Mouse (Mus musculus) cerebellum, adult 9-10 months (tissue): Measurements from ENCODE around the gene Upp2.

Source experiments
- DNase-seq: peaks from one replicate; pipeline ENCODE4 v3.0.0; 2022

Gene Upp2

DNA sequence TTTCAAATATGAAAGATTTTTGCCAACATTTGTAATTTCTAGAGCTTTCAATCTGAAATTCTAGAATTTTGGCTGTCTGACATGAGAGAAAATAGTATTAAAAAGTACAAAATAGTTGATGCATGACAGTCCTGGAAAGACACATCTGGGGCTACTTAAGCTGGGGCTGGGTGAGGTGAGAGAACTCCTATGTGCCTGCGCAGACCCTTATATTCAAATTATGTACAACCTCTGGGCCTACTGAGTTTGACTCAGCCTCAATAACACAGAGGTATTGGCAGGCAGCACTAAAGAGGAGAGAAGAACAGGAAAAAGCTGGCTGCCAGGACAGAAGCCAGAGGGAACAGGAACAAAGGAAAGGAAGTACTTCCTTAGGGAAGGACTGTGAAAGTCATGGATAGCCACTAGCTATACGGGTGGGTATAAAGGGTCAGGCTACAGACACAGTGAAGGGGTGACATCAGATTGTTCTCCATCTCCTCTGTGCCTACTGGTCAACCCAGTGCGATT, 211.9 kb downstream of the Upp2 start:
- no peak for DNase-seq

DNA sequence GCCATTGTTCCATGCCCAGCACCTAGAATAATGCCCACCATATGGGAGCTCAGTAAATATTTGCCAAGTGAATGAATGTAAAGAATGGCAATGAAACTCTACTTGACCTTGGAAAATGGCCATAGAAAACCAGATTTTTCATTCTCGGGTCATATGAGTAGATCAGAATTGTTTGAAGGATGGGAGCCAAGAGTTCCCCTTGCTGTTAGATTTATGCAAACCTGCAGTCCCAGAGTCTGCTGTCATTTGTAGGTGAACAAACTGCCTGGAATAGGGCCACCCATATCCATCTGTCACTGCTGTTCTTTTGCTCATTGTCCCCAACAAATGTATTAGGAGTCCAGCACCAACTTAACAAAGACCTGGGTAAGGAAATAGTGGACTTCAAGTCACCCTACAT, 216.4 kb downstream of the Upp2 start:
- peak; percentile 94 for DNase-seq

DNA sequence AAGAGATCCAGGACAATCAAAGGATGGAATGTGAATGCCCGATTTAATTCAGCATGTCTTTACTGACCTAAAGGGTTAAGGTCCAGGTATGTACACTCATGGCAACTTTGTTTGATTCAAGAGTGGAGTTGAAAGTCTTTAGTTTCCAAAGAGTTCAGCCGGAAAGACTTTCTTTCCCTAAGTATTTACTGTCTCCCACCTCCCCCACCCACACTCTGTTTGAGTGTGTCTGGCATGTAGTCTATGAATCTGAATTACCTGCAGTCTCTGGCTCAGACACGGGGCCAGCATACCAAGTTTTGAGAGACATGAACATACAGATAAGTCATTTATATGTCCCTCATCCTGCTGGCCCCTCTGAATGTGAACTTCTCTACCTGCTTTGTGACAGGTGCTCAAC, 219.1 kb downstream of the Upp2 start:
- no peak for DNase-seq

DNA sequence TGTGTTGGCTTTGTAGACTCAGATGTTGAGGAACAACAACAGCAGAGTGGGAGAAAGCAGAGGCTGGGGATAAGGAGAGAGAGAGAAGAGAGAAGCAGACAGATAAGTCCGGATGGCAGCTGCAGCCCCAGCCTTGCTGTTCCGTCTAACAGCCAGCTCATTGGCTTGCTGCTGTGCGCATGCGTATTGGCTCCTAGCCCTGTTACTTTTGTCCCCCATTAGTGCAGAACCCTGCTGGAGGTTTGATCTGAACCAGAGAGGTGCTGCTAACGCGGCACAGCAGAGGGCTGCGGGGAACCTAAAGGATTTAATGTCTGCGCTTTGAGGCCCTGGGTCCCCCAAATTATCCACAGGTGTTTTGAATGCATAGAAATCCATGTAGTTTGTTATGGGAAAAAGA, 219.6 kb downstream of the Upp2 start:
- no peak for DNase-seq

DNA sequence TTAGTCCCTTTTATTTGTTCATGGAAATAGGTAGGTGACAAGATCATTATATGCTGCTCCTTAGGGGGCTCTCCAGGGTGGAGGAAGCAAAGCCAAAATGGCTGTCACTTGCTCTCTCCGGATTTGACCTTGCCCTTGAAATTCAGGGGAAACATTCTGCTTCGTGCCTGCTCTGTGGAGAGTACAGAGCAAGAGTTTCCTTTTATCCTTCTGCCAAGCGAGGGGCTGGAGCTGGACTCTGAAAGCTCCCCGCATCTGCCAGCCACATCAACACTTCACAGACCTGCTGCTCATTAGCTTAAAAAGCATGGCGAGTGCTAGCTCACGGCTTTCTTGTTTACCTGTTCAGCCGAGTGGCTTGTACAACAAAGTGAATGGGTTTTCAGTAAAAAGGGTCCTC, 220.3 kb downstream of the Upp2 start:
- no peak for DNase-seq

DNA sequence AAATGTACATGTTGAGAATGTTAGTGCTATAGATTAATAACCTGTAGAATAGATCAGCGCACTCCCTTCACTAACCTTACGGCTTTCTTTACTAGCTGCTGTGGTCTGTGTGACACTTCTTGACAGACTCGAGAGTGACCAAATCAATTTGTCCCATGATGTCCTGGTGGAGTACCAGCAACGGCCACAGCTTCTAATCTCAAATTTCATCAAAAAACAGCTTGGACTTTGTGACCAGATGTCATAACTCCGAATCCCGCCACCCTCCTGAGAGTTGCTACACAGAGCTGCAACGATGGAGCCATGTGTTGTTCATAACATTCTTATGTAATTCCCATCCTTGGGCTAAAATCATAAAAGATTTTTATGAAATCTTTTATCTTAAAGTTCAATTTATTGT, 222.8 kb downstream of the Upp2 start:
- DNase-seq, result no peak

DNA sequence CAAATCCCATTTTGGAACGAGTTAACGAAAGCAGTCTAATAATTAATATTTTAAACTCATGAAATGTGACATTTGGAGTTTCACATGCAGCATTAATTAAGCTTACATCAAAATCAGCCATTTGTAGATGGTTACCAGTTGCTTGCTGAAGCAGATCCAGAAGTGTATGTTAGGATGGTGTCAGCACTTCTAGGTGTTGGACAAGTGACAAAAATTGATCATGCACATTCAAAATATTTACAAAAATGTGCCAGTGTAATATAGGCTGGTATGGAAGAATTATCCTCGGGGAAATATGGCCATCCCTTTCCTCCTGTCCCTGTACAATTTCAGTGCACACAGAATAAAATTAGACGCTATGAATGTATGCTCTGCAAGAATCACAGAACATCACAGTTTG, 223.3 kb downstream of the Upp2 start:
- DNase-seq, result no peak

DNA sequence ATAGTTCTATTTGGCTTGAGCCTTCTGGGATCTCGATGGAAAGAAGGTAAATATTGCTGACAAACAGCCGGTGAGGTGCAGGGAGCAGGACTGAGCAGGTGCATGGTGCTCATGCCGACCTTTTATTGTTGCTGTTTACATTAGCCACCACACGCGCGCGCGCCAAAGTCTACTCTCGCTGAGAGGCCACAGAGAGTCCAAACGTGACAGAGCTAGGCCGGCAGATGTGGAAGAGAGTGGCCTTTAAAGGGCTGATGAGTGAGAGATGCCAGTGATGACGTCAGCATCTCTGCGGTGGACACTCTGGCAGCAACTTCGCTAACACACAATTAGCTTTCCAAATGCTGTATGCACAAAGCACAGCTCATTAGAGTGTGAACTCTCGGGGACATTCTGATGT, 227.4 kb downstream of the Upp2 start:
- DNase-seq, result no peak

DNA sequence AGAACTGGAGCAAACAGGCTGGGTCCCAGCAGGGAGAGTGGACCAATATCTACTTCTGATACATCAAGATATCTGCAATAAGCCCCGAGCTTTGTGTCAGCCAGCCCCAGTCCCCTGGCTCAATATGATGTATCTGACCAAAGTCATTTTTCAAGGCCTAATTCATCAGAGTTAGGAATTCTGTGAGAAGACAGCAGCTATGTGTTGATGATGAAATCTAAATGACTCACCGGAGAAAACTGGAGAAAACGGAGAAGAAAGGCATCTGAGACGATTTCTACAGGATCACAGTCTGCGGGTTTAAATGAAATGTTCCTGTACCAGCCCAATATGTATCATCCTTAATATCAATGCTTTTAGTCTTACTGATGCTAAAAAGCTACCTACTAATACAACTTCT, 228.3 kb downstream of the Upp2 start:
- DNase-seq, result no peak

DNA sequence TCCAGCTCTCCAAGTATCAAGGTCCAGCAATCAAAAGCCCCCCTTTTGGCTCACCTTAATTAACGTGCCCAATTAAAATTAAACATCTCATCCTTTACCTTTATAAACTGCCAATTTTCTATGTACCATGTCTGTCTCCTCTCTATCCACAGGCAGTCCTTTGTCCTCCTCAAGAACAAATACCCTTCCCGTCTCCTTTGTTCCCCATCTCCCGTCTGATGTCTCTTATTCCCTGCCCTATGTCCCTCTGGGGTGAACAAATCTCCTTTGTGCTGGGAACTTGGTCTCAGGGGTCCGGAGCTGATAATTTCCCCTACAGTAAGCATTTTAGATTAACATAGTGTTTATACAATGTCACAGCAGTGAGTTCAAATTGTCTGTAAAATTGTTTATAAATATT, 230.4 kb downstream of the Upp2 start:
- no peak for DNase-seq

DNA sequence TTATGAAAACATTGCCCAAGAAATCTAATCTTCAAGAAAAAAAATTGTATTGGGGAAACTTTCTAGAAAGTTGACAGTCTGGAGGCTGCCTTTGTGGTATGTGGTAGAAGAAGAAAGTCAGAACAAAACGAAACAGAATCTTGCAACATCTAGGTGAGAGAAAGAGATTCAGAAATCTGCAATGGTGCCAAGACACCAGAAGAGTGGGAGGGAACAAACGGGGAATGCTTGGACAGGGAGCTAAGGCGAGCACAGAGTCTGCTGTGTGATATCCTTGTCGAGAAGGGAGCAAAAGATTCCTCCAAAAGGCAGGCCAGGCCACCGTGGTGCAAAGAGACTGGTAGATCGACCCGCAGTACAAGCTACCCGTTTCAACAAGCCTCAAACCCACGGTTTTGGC, 232.0 kb downstream of the Upp2 start:
- DNase-seq, result no peak

DNA sequence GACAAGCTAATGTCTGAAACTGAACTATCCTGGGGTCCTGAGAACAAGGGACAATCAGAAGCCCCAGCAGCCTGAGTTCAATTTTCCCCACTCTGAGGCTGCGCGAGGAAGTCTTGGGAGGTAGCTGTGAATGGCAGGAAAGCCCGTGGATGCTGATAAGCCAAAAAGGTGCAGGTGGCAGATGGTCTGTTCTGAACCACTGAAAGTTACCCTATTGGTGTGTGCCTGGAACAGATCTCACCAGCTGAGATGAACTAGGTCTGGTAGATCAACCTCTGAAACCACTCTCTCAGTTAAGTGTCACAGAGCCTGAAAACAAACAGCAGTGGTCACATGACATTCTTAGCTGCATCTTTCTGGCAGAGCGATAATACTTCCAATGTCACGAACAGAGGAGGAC, 232.5 kb downstream of the Upp2 start:
- peak; percentile 34 for DNase-seq

DNA sequence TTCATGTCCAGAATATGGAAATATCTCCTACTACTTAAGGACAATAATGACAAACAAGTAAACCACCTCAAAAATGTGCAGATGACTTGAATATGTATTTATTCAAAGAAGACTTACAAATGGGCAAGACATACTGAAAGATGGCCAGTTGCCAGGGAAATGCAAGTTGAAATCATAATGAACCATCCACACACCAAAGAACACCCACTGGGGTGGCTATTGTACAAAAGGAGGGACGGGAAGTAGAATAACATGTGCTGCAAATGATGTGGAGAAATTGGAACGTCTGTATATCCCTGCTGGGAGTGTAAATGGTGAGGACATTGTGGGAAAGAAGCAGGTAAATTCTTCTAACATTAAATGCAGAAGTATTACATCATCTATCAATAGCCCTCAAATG, 245.8 kb downstream of the Upp2 start:
- no peak for DNase-seq

DNA sequence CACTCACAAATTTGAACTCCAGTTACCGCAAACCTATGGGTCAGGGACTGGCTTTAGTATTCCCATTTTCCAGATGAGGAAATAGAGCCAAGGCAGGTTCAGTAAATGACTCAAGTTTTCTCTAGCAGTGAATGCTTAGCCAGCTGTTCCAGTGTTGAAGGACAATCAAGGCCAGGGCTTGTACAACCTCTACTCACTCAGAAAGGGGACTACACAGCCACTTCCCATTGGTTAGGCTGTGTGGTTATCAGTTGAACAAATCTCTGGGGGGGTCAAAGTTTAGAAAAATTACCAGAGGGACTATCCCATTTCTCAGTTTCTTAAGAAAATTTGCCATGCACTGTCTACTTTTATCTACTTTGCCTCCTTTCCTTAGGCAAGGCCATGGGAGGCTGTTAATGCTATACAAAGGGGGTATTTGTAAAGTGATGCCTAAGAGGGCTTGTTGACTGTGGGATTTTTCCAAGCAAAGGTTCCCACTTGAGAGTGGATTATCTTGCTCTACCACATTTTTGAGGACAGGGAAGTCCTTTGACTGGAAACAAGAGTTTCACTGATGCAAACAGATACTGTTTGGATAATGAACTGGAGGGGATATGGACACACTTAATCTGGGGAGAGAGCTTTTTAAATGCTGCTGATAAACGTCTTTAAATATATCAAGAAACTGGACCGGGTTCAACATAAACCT, 262.0 kb downstream of the Upp2 start:
- no peak for DNase-seq

DNA sequence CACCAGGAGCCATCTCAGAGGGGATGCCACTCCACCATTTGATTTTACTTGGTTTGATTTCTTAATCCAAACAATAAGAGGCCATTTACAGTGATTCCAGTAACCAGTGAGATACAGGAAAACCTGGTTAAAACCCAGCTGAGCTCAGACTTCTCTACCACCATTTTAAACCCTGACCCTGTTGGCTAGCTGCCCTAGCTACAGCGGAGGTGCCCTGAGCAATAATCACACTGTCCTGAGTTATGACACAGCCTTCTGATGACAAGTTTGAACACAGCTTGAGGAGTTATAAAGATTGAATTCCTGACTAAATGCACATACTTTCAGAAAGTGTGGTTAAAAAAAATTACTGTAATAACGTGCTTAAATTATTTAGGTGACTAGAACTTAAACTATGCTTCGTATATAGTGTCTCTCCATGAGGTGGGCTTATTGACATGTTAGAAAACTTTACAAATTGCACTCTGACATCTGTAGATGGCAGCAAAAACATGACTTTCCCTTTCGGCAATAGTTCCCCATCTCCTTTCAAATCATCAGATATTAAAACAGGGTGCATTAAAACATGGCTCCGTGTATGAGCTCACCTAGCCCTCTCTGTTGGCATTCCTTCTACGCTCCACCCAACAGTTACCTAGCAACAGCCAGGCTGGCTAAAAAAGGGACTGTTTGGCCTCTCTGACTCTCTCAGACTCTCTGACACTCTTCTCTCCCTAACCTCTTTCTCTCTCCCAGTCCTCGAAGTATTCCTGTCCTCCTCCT, 263.1 kb downstream of the Upp2 start:
- DNase-seq, result peak; percentile 24

DNA sequence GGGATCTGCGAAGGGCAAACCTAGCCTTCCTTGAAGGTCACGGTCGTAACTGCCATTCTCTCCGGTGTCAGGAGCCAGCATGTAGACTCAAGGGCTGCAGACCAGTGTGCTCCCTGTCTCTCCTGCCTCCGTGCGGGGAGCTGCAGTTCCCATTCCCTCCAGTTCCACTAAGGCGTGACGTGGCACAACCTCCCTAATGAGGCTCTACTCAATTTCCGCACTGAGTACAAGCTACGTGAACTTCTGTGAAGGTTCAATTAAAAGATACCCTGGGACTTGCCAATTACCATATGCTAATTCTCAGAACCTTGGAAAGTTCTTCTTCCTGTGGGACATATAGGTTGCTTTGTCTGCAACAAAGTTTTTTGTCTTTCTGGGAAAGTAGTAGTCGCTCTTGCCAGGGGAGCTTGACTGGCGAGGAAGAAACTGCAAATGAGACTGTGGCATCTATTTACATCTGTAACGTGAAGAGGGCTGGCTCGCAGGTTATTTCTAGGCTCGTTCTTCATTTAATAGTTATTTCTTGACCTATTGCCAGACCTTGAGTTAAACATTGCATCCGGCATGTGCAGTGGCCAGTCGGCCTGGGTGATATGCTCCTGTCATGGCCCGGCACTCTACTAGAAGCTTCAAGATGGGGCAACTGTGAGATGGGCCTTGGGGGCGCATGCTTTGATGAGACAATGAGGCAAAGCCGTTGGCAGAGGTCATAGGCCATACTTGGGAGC, 265.3 kb downstream of the Upp2 start:
- DNase-seq, result no peak

DNA sequence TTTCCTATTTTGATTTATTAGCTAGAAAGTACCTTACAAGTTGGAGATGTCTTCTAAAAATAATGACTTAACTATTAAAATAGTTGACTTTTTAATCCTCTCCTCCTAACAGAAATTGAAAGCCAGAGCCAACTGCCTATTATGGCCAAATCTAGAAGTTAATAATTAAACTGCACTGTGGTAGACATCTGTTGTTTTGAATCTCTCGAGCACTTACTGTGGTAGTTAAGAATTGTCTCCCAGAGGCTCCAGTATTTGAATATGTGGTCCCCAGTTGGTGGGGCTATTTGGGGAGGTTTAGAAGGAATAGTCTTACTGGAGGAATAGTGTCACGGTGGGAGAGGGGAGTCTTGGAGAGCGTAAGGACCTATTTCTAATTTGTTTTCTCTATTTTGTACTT, 273.9 kb downstream of the Upp2 start:
- DNase-seq, result no peak

DNA sequence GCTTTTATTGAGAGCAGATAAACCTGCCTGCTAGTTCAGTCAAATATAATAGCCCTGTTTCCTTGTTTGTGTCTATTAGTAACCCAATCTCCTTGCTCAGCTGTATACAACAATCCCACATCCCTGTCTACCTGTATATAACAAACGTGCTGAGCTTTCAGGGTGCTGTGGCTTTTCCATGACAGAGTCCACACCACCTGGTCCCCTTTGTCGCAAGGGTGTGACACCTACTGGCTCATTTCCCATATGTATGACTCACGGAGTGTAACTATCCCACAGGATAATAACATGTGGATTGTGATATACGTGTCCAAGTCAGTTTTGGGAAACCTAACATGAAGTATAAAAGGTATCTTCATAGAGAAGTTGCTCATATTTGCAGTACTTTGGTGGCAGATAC, 275.3 kb downstream of the Upp2 start:
- no peak for DNase-seq
